Mouse (Mus musculus) T-cell, adult 2 months (primary cell): ENCODE results near the gene Ankrd13d.

Experiments used
- DNase-seq: peaks from one replicate; pipeline ENCODE4 v3.0.0; 2022; ENCODE audit warnings: low spot score

Gene Ankrd13d

GRCm38 (mm10) chr19:4282898-4283553 is at the start of gene Ankrd13d:
Gene Ankrd13d (minus strand): TSS chr19:4283137.
- DNase-seq = peak; percentile 92

GRCm38 (mm10) chr19:4332653-4333052 is 49.7 kb upstream of the Ankrd13d start:
- DNase-seq = peak; percentile 75

- no peak for DNase-seq
These were observed 48.3 kb upstream of the Ankrd13d start for GRCm38 (mm10) chr19:4331273-4331672.

- no peak for DNase-seq
These were observed 47.7 kb upstream of the Ankrd13d start for GRCm38 (mm10) chr19:4330603-4331002.

- DNase-seq = no peak
These were observed 45.9 kb upstream of the Ankrd13d start for GRCm38 (mm10) chr19:4328737-4329304.

- DNase-seq = no peak
These were observed 43.9 kb upstream of the Ankrd13d start for GRCm38 (mm10) chr19:4326881-4327280.

GRCm38 (mm10) chr19:4326106-4326505 is 43.2 kb upstream of the Ankrd13d start:
- DNase-seq = no peak

GRCm38 (mm10) chr19:4322134-4322533 is 39.2 kb upstream of the Ankrd13d start:
- no peak for DNase-seq

GRCm38 (mm10) chr19:4321622-4322021 is 38.7 kb upstream of the Ankrd13d start:
- DNase-seq = no peak

- no peak for DNase-seq
These were observed 36.3 kb upstream of the Ankrd13d start for GRCm38 (mm10) chr19:4319272-4319671.

GRCm38 (mm10) chr19:4317181-4317580 is 34.2 kb upstream of the Ankrd13d start:
- no peak for DNase-seq

- DNase-seq = no peak
These were observed 32.4 kb upstream of the Ankrd13d start for GRCm38 (mm10) chr19:4315223-4315944.

GRCm38 (mm10) chr19:4309776-4310185 is 26.8 kb upstream of the Ankrd13d start:
- DNase-seq = peak; percentile 76

GRCm38 (mm10) chr19:4309302-4309701 is 26.4 kb upstream of the Ankrd13d start:
- no peak for DNase-seq

GRCm38 (mm10) chr19:4306190-4306577 is 23.2 kb upstream of the Ankrd13d start, which contains the start of gene Grk2:
Gene Grk2 (minus strand): TSS chr19:4306222.
- peak; percentile 74 for DNase-seq

GRCm38 (mm10) chr19:4305491-4306189 is 22.7 kb upstream of the Ankrd13d start:
- peak; percentile 40 for DNase-seq

GRCm38 (mm10) chr19:4304871-4305321 is 22.0 kb upstream of the Ankrd13d start:
- DNase-seq = peak; percentile 53

- peak; percentile 19 for DNase-seq
These were observed 21.4 kb upstream of the Ankrd13d start for GRCm38 (mm10) chr19:4304251-4304821.

- no peak for DNase-seq
These were observed 20.7 kb upstream of the Ankrd13d start for GRCm38 (mm10) chr19:4303640-4303995.

- DNase-seq = no peak
These were observed 20.2 kb upstream of the Ankrd13d start for GRCm38 (mm10) chr19:4302936-4303639.
